Mouse (Mus musculus) forebrain, embryonic 12.5 days (tissue): Measurements from ENCODE around the gene 6030468B19Rik. TPM values are rescaled to one million over a fixed set of nuclear protein-coding genes. Genes with fewer than 3 reads are reported as not detected.

Source experiments
- ATAC-seq: fragments of 200-750 bp; cut with Nextera tagmentation; 2 replicates; pipeline ENCODE4 v1.8.0; 2017; ENCODE audit warnings: moderate TSS enrichment; ENCODE audit not compliant: low FRiP score
- H3K27ac ChIP-seq: fragments of 300-500 bp; sonication (generic); 2 replicates; pipeline ENCODE4 v1.5.1; 2016; ENCODE audit warnings: mild to moderate bottlenecking
- H3K27me3 ChIP-seq: fragments of 300-500 bp; sonication (generic); 2 replicates; pipeline ENCODE4 v1.6.1; 2016; ENCODE audit warnings: mild to moderate bottlenecking
- H3K36me3 ChIP-seq: fragments of 300-500 bp; sonication (generic); replicated peaks from 2 replicates; pipeline ENCODE4 v1.6.1; 2016; ENCODE audit warnings: mild to moderate bottlenecking
- H3K4me1 ChIP-seq: fragments of 300-500 bp; sonication (generic); 2 replicates; pipeline ENCODE4 v1.6.1; 2016
- H3K4me2 ChIP-seq: fragments of 300-500 bp; sonication (generic); 2 replicates; pipeline ENCODE4 v1.6.1; 2016; ENCODE audit warnings: mild to moderate bottlenecking, moderate library complexity
- H3K4me3 ChIP-seq: fragments of 300-500 bp; sonication (generic); replicated peaks from 2 replicates; pipeline ENCODE4 v1.5.1; 2016; ENCODE audit warnings: mild to moderate bottlenecking
- H3K9ac ChIP-seq: fragments of 300-500 bp; sonication (generic); 2 replicates; pipeline ENCODE4 v1.6.1; 2016; ENCODE audit warnings: mild to moderate bottlenecking
- H3K9me3 ChIP-seq: fragments of 300-500 bp; sonication (generic); 2 replicates; pipeline ENCODE4 v1.6.1; 2016
- WGBS: fragments of 180-500 bp; shearing (Covaris S2); methylation state at CpG from one replicate; pipeline ENCODE4 v1.1.7; 2016; 5-methylcytosine and 5-hydroxymethylcytosine counted together
- polyA plus RNA-seq: library from polyadenylated mRNA; unstranded; fragments of >200 nt; fragmentation: Nextera tagmentation; extraction: Ambion mirVana; gene quantifications from 2 replicates; pipeline ENCODE4 v1.2.1, GENCODE M21; 2016

Gene 6030468B19Rik
- not detected in 2 replicates for polyA plus RNA-seq

- ATAC-seq, result no peak
- H3K27me3 ChIP-seq, result peaks cover 19% of the 10 kb centered on the region
- 72% methylated on average over 9 of the region's 9 CpGs for WGBS
- H3K36me3 ChIP-seq, result no peaks in the 10 kb centered on the region
- no peak within 1 kb of the TSS for H3K4me3 ChIP-seq
- no peaks in the 10 kb centered on the region for H3K4me1 ChIP-seq
- no peak within 1 kb of the TSS for H3K9ac ChIP-seq
- H3K27ac ChIP-seq, result no peak within 1 kb of the TSS
- no peaks in the 10 kb centered on the region for H3K9me3 ChIP-seq
- H3K4me2 ChIP-seq, result no peak within 1 kb of the TSS
Observed at GRCm38 (mm10) chr11:117797511-117798159, at the start of gene 6030468B19Rik. TSS of gene 6030468B19Rik (plus strand) at chr11:117797660.

GRCm38 (mm10) chr11:117748628-117749027, 48.8 kb upstream of the 6030468B19Rik start:
- H3K4me1 ChIP-seq, result no peaks in the 10 kb centered on the region
- 91% methylated on average over 4 of the region's 4 CpGs for WGBS
- H3K27me3 ChIP-seq, result no peaks in the 10 kb centered on the region
- H3K9ac ChIP-seq, result no peak overlapping the region
- H3K9me3 ChIP-seq, result no peaks in the 10 kb centered on the region
- peaks cover 98% of the 10 kb centered on the region for H3K36me3 ChIP-seq
- no peak overlapping the region for H3K4me2 ChIP-seq
- no peak for ATAC-seq
- H3K4me3 ChIP-seq, result no peak overlapping the region
- no peak overlapping the region for H3K27ac ChIP-seq

GRCm38 (mm10) chr11:117749414-117749813, 48.0 kb upstream of the 6030468B19Rik start:
- Histone ChIP-seq H3K4me1 (no peaks in the 10 kb centered on the region), H3K4me3 (no peak overlapping the region), H3K4me2 (no peak overlapping the region), H3K27me3 (no peaks in the 10 kb centered on the region), H3K9ac (no peak overlapping the region), H3K27ac (no peak overlapping the region), H3K36me3 (peaks cover 97% of the 10 kb centered on the region), H3K9me3 (no peaks in the 10 kb centered on the region)
- WGBS, result 93% methylated on average over 10 of the region's 10 CpGs
- no peak for ATAC-seq

- Histone ChIP-seq H3K4me1 (no peaks in the 10 kb centered on the region), H3K27ac (no peak overlapping the region), H3K27me3 (no peaks in the 10 kb centered on the region), H3K4me3 (no peak overlapping the region), H3K36me3 (peaks cover 97% of the 10 kb centered on the region), H3K4me2 (no peak overlapping the region), H3K9ac (no peak overlapping the region), H3K9me3 (no peaks in the 10 kb centered on the region)
- 90% methylated on average over 6 of the region's 6 CpGs for WGBS
- ATAC-seq, result no peak
Observed at GRCm38 (mm10) chr11:117751544-117751943, 45.9 kb upstream of the 6030468B19Rik start.

GRCm38 (mm10) chr11:117755891-117756290, 41.6 kb upstream of the 6030468B19Rik start:
- Histone ChIP-seq H3K9ac (no peak overlapping the region), H3K4me1 (no peaks in the 10 kb centered on the region), H3K27ac (no peak overlapping the region), H3K36me3 (peaks cover 99% of the 10 kb centered on the region), H3K9me3 (no peaks in the 10 kb centered on the region), H3K4me3 (no peak overlapping the region), H3K4me2 (no peak overlapping the region), H3K27me3 (no peaks in the 10 kb centered on the region)
- ATAC-seq, result no peak
- WGBS, result 95% methylated on average over 7 of the region's 7 CpGs

- Histone ChIP-seq H3K9me3 (no peaks in the 10 kb centered on the region), H3K36me3 (peaks cover 94% of the 10 kb centered on the region), H3K4me3 (no peak overlapping the region), H3K9ac (no peak overlapping the region), H3K27ac (no peak overlapping the region), H3K4me2 (no peak overlapping the region), H3K4me1 (no peaks in the 10 kb centered on the region), H3K27me3 (no peaks in the 10 kb centered on the region)
- 96% methylated on average over 10 of the region's 10 CpGs for WGBS
- no peak for ATAC-seq
Observed at GRCm38 (mm10) chr11:117759267-117759666, 38.2 kb upstream of the 6030468B19Rik start.

- H3K27ac ChIP-seq, result no peak overlapping the region; the same call in 1 of the 2 replicates
- no peaks in the 10 kb centered on the region for H3K4me1 ChIP-seq
- H3K9me3 ChIP-seq, result no peaks in the 10 kb centered on the region
- H3K27me3 ChIP-seq, result no peaks in the 10 kb centered on the region
- H3K36me3 ChIP-seq, result peaks cover 88% of the 10 kb centered on the region
- H3K4me3 ChIP-seq, result no peak overlapping the region
- no peak overlapping the region for H3K4me2 ChIP-seq
- 94% methylated on average over 26 of the region's 26 CpGs for WGBS
- H3K9ac ChIP-seq, result no peak overlapping the region
- ATAC-seq, result no peak
Observed at GRCm38 (mm10) chr11:117760374-117761119, 36.9 kb upstream of the 6030468B19Rik start.

- Histone ChIP-seq H3K27ac (no peak overlapping the region), H3K9me3 (no peaks in the 10 kb centered on the region), H3K4me3 (no peak overlapping the region), H3K9ac (no peak overlapping the region), H3K4me1 (no peaks in the 10 kb centered on the region), H3K27me3 (no peaks in the 10 kb centered on the region), H3K36me3 (peaks cover 75% of the 10 kb centered on the region), H3K4me2 (no peak overlapping the region)
- no peak for ATAC-seq
- WGBS, result 91% methylated on average over 13 of the region's 13 CpGs
Observed at GRCm38 (mm10) chr11:117761801-117762200, 35.7 kb upstream of the 6030468B19Rik start.

GRCm38 (mm10) chr11:117762246-117762645, 35.2 kb upstream of the 6030468B19Rik start:
- Histone ChIP-seq H3K27ac (no peak overlapping the region), H3K9me3 (no peaks in the 10 kb centered on the region), H3K4me3 (no peak overlapping the region), H3K36me3 (peaks cover 71% of the 10 kb centered on the region), H3K4me2 (no peak overlapping the region), H3K27me3 (no peaks in the 10 kb centered on the region), H3K9ac (no peak overlapping the region), H3K4me1 (no peaks in the 10 kb centered on the region)
- 94% methylated on average over 12 of the region's 12 CpGs for WGBS
- ATAC-seq, result no peak

- Histone ChIP-seq H3K36me3 (peaks cover 50% of the 10 kb centered on the region), H3K27ac (no peak overlapping the region), H3K9me3 (no peaks in the 10 kb centered on the region), H3K4me1 (peaks cover 1% of the 10 kb centered on the region), H3K9ac (no peak overlapping the region), H3K4me3 (no peak overlapping the region), H3K4me2 (no peak overlapping the region), H3K27me3 (no peaks in the 10 kb centered on the region)
- WGBS, result 91% methylated on average over 9 of the region's 9 CpGs
- ATAC-seq, result no peak
Observed at GRCm38 (mm10) chr11:117764319-117764718, 33.1 kb upstream of the 6030468B19Rik start.

GRCm38 (mm10) chr11:117765361-117765760, 32.1 kb upstream of the 6030468B19Rik start:
- ATAC-seq, result no peak
- Histone ChIP-seq H3K4me2 (no peak overlapping the region), H3K4me1 (peaks cover 12% of the 10 kb centered on the region), H3K9me3 (no peaks in the 10 kb centered on the region), H3K36me3 (peaks cover 42% of the 10 kb centered on the region), H3K27me3 (no peaks in the 10 kb centered on the region), H3K4me3 (no peak overlapping the region), H3K27ac (no peak overlapping the region), H3K9ac (no peak overlapping the region)
- 86% methylated on average over 5 of the region's 5 CpGs for WGBS

- Histone ChIP-seq H3K36me3 (peaks cover 33% of the 10 kb centered on the region), H3K4me2 (no peak overlapping the region), H3K4me1 (peaks cover 12% of the 10 kb centered on the region), H3K9ac (no peak overlapping the region), H3K9me3 (no peaks in the 10 kb centered on the region), H3K4me3 (no peak overlapping the region), H3K27ac (no peak overlapping the region), H3K27me3 (no peaks in the 10 kb centered on the region)
- no peak for ATAC-seq
- WGBS, result 89% methylated on average over 3 of the region's 3 CpGs
Observed at GRCm38 (mm10) chr11:117766275-117766674, 31.2 kb upstream of the 6030468B19Rik start.
